Mouse (Mus musculus): ENCODE measurements at regions not wholly inside any gene's neighbourhood (a gene's known extent, or its start where the extent isn't known, plus 50 kb on each side); places are given as distances from the start of the nearest gene placed in this dataset.

DNA sequence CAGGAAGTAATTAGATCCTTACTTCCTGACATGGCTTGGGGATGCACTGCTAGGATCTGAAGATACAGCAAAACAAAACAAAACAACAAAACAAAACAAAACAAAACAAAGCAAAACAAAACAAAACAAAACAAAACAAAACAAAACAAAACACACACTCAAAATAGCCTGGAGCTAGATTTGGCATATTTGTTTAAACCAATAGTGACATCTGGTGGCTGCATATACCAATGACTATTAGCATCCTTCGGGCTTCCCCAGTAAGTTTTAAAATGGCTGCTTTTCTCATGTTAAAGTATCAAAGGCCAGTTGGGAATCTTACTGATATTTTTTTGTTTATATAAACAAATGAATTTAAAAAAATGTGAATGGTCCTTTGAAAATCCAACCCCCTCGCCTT, 52.9 kb upstream of the Ica1 start:
- ATAC-seq (ENCODE audit: poor library complexity, severe bottlenecking): peak; percentile 80

GRCm38 (mm10) chr6:8832924-8833323, 54.6 kb upstream of the Ica1 start:
- no peak for ATAC-seq (ENCODE audit: poor library complexity, severe bottlenecking)

DNA sequence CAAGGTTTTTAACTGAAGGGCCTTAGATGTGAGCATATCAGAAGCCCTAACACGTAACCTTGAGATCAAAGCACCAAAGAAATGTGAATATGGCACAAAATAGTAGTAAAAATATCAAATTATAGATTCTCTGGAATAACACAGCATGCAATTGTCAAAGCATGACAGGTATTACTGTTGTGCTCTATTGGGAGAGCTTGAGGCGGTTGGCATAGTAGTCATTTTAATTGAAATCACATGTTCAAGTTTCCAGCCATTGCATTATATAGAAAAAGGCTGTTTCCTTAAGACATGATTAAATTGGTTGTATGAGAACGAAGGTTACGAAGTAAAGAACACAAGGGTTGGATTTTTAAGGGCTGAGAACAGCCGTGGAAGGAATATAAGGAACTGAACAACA, 75.4 kb upstream of the Ica1 start:
- ATAC-seq (ENCODE audit: poor library complexity, severe bottlenecking): no peak

DNA sequence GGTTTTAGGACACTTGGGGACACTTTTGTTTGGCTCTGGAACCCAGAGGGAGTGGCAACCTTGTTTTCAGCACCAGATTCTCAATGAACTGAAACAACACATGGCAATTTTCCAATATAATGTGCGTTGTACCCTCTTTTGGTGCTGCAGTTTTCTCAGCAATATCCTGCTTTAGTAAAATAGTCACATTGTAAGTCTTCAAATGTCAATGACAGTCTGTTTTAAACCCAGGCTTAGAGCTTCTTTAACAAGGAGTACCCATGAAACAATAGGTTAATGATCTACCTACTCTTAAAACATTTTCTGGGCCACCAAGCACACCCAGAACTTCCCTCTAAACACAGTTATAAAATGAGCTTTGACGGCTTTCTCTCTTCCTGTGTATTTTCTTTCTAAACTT, 82.3 kb upstream of the Ica1 start:
- ATAC-seq (ENCODE audit: poor library complexity, severe bottlenecking): no peak

- ATAC-seq (ENCODE audit: poor library complexity, severe bottlenecking): no peak
Observed at GRCm38 (mm10) chr6:8863843-8864620, 84.2 kb upstream of the Nxph1 start.

- no peak for ATAC-seq (ENCODE audit: poor library complexity, severe bottlenecking)
Observed at GRCm38 (mm10) chr6:8877373-8878070, 70.7 kb upstream of the Nxph1 start.

DNA sequence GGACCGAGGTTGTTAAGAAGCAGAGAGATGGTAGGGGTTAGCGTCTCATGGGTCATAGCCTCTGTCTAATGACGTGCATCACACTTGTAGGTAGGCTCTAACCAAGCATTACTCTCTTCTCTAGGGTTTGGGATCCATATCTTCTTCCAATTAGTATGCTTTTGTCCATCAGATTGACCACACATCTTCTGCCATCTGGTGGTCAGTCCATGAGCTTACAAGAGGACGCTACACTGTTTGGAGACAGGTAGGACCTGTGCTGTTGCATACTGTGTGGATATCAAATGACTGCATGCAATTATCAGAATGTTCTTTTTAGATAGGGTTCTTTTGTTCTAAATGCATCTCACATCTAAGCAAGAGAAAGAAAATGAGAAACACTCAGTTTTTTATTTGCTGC, 54.6 kb upstream of the Nxph1 start:
- ATAC-seq (ENCODE audit: poor library complexity, severe bottlenecking): no peak

GRCm38 (mm10) chr6:8896097-8896496, 52.1 kb upstream of the Nxph1 start:
- ATAC-seq (ENCODE audit: poor library complexity, severe bottlenecking): no peak

DNA sequence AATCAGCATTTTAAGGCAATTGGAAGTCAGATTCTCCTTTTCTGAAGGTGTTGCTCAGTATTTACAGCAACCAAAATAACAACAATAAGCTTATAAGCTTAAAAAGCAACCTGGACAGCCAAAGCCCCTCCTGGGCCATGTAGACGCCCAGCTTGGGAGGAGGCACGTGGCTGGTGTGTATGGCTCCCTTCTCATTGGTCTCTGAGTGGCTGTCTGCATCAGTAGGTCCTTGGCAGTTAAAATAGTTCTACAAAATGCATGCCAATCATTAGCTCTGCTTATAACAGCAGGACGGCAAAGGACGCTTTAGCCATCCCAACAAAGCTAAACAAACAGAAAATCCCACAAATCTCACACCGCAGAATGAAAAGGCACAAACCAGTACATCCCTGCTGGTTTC, 51.4 kb upstream of the Nxph1 start:
- ATAC-seq (ENCODE audit: poor library complexity, severe bottlenecking): no peak

GRCm38 (mm10) chr6:8897334-8897733, 50.9 kb upstream of the Nxph1 start:
- no peak for ATAC-seq (ENCODE audit: poor library complexity, severe bottlenecking)

- ATAC-seq (ENCODE audit: poor library complexity, severe bottlenecking): no peak
Observed at GRCm38 (mm10) chr6:8898268-8898667, 50.0 kb upstream of the Nxph1 start.

Measured in megakaryocyte, adult 5-6 weeks (primary cell).